Mouse (Mus musculus) hindbrain, embryonic 14.5 days (tissue): Measurements from ENCODE around the gene Nemp2. TPM values are rescaled to one million over a fixed set of nuclear protein-coding genes. Genes with fewer than 3 reads are reported as not detected.
A peak's percentile ranks its signal among the peaks of the same experiment; 100 is the strongest.
"Not testable (repeated sequence)": the region's sequence is repeated elsewhere in the genome, so short reads cannot be mapped to it uniquely, and the experiment has no call there.

Experiments used
- ATAC-seq: fragments of 200-750 bp; cut with Nextera tagmentation; 2 replicates; pipeline ENCODE4 v1.8.0; 2017; ENCODE audit warnings: moderate number of reproducible peaks, mild to moderate bottlenecking, moderate TSS enrichment, moderate library complexity; ENCODE audit not compliant: low FRiP score
- DNase-seq: peaks from one replicate; pipeline ENCODE4 v3.0.0-alpha.2; 2015; ENCODE audit warnings: low spot score
- H3K27ac ChIP-seq: fragments of 300-500 bp; sonication (generic); 2 replicates; pipeline ENCODE4 v1.5.1; 2014; ENCODE audit warnings: mild to moderate bottlenecking, moderate library complexity
- H3K27me3 ChIP-seq: fragments of 300-500 bp; sonication (generic); 2 replicates; pipeline ENCODE4 v1.6.1; 2014; ENCODE audit warnings: mild to moderate bottlenecking, low read length, mixed read lengths; ENCODE audit not compliant: control insufficient read depth, insufficient read depth
- H3K36me3 ChIP-seq: fragments of 300-500 bp; sonication (generic); replicated peaks from 2 replicates; pipeline ENCODE4 v1.6.1; 2014; ENCODE audit not compliant: control insufficient read depth, insufficient read depth
- H3K4me1 ChIP-seq: fragments of 300-500 bp; sonication (generic); replicated peaks from 2 replicates; pipeline ENCODE4 v1.6.1; 2014; ENCODE audit warnings: antibody characterized with exemption, low read length, mixed read lengths; ENCODE audit not compliant: control insufficient read depth, insufficient read depth
- H3K4me2 ChIP-seq: fragments of 300-500 bp; sonication (generic); replicated peaks from 2 replicates; pipeline ENCODE4 v1.6.1; 2014; ENCODE audit warnings: mild to moderate bottlenecking, moderate library complexity
- H3K4me3 ChIP-seq: fragments of 300-500 bp; sonication (generic); replicated peaks from 2 replicates; pipeline ENCODE4 v1.5.1; 2014; ENCODE audit warnings: mild to moderate bottlenecking, low read length
- H3K9ac ChIP-seq: fragments of 300-500 bp; sonication (generic); 2 replicates; pipeline ENCODE4 v1.6.1; 2014
- H3K9me3 ChIP-seq: fragments of 300-500 bp; sonication (generic); 2 replicates; pipeline ENCODE4 v1.6.1; 2016; ENCODE audit warnings: low read length; ENCODE audit not compliant: control insufficient read depth
- WGBS: fragments of 180-500 bp; shearing (Covaris S2); extraction: QIAGEN DNeasy Blood & Tissue Kit; methylation state at CpG from one replicate; pipeline ENCODE4 v1.1.7; 2014; 5-methylcytosine and 5-hydroxymethylcytosine counted together
- polyA plus RNA-seq: library from polyadenylated mRNA; unstranded; fragments of >200 nt; fragmentation: Nextera tagmentation; extraction: Ambion mirVana; gene quantifications from 2 replicates; pipeline ENCODE4 v1.2.1, GENCODE M21; 2014

Gene Nemp2
- polyA plus RNA-seq, 1 experiment from 2014 or later = 7.1 TPM

DNA sequence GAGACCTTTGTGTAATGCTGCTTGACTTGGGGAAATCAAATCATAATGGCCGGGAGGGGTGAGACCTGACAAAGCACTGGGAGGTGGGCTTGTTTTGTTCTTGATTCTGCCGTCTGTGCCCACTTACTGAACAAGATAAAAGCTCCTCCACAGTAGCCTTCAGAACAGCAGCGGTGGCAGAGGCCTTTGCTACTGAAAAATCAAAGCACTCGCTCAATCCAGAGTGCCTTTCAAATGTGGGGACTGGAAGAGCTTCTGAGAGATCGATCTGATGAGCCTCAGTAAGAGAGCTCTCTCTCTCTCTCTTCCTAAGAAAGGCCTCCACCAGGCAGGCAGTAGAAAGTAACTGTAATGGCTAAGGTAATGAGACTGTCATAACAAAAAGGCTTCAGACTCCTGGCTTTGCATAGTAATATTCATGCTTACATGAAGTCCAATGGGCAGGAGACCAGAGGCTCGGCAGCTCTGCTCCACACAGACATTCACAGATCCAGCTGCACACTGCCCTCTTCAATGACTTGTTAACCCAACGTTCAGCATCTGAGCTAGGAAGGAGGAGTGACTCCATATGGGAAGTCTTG lies 38.3 kb downstream of the Nemp2 start:
- Histone ChIP-seq H3K4me3 (no peak overlapping the region), H3K9me3 (0 out of 2 replicates have a peak, but pooled peaks cover 5% of the 10 kb centered on the region), H3K4me2 (no peak overlapping the region), H3K36me3 (no peaks in the 10 kb centered on the region), H3K27me3 (no peaks in the 10 kb centered on the region), H3K4me1 (no peaks in the 10 kb centered on the region), H3K9ac (no peak overlapping the region), H3K27ac (no peak overlapping the region)
- WGBS = 29% methylated on average over 7 of the region's 7 CpGs
- ATAC-seq (no peak), DNase-seq (no peak)

DNA sequence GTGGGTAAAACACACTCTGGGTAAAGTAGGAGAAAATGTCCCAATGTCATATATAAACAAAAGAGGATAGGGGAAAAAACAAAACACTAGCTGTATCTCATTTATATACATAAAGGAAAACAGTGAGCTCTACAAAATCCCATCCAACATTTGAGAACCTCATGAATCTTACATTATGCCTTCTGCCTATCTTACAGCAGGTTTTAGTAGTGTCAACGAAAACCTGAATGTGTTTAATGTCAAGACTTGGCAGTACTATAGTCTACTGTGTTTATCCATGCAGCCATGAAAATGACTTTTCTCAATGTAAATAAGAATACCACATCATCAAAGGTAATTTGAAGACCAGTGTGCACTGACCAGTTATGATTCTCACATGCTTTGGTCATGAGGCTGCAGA lies 39.4 kb downstream of the Nemp2 start:
- Histone ChIP-seq H3K4me2 (no peak overlapping the region), H3K4me1 (no peaks in the 10 kb centered on the region), H3K9me3 (no peaks in the 10 kb centered on the region), H3K4me3 (no peak overlapping the region), H3K27ac (no peak overlapping the region), H3K36me3 (no peaks in the 10 kb centered on the region), H3K27me3 (no peaks in the 10 kb centered on the region), H3K9ac (no peak overlapping the region)
- ATAC-seq (no peak), DNase-seq (no peak)
- 90% methylated on average over 1 of the region's 1 CpGs for WGBS

DNA sequence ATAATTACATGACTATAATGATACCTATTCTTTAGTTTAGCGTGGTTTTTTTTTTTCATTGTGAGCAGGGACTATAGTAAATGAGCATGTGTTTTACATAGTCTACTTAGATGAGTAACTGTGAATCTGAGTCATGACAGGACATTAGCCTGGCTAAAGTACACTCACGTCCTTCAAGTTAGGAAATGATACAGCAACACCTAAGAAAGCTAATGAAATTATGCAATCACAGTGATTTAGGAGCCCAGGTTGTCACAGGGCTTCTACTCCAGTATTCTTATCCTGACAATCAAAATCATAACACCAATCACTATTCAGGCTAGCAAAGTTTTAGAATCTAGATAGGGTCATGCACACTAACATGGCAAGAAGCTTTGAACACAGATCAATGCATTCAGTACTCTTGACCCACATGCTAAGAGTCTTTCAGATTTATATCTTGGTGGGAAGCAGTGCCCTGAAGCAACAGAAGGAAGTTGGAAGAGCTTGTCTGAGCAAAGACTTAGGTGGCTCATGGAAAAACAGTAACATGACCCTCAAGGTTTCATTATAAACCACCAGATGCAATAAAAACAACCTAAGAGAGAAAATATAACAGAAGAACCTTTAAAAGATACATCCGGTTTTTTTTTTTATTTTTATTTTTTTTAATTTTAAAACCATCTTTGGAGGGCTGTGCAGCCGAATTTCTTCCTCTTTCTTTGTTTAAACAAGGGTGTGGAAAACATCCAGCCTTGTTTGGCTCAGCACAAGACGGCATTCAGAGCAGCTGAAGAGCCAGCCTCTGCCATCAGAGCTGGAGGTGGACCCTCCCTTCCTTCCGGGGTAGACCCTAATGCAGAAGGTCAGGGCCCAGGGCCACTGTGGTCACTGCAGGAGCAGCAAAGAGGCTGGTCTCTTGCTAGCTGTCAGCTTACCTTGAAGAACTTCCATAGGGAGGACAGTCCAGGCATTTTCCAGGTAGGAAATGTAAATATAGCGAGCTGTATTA lies 45.4 kb downstream of the Nemp2 start:
- Histone ChIP-seq H3K9ac (no peak overlapping the region), H3K9me3 (no peaks in the 10 kb centered on the region), H3K4me2 (no peak overlapping the region), H3K4me3 (no peak overlapping the region), H3K27ac (no peak overlapping the region), H3K27me3 (no peaks in the 10 kb centered on the region), H3K4me1 (peaks cover 3% of the 10 kb centered on the region; the same call in 1 of the 2 replicates), H3K36me3 (no peaks in the 10 kb centered on the region)
- DNase-seq (no peak), ATAC-seq (peak; percentile 21; the same call in 1 of the 2 replicates)
- WGBS = 77% methylated on average over 7 of the region's 7 CpGs

DNA sequence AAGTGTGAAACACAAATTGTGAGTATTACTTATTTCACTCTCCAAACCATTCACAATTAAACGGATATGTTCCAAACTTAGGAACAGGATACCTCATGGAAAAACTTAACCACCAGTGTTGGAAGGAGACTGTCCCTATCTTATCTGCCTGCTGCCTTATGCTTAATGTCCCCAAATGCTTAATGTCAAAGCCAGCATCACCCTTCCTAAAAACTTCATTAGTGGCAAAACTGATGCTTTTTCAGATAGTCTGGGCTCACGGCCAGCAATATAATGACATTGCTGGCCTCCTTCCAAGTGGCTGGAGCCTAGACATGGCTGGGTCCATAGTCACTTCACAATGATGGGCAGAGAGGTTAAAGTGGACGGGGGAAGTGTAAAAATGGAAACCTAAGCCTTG lies 46.1 kb downstream of the Nemp2 start:
- peak; percentile 50; the same call in 1 of the 2 replicates for ATAC-seq
- Histone ChIP-seq H3K4me2 (no peak overlapping the region), H3K9ac (no peak overlapping the region), H3K4me3 (no peak overlapping the region), H3K36me3 (no peaks in the 10 kb centered on the region), H3K27ac (no peak overlapping the region), H3K9me3 (no peaks in the 10 kb centered on the region), H3K27me3 (no peaks in the 10 kb centered on the region), H3K4me1 (peaks cover 3% of the 10 kb centered on the region; the same call in 1 of the 2 replicates)
- DNase-seq = peak; percentile 68
- 58% methylated on average over 3 of the region's 3 CpGs for WGBS

DNA sequence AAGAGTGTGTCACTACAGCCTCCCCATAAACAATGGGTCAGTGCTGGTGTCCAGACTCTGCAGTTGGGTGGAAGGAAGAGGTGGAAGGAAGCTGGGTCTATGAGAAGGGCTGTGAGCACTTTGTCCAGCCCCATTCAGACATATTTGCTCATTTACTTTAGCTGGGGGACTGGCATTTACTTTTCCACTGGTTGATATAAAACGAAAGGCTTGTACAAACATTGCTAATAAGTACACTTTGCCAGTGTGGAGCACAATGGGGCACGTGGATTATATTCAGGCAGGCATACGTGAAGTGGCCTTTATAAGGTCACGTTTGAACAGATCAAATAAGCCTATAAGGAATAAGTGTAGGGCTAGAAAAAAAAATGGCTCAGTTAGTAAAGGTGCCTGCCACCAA lies 53.0 kb downstream of the Nemp2 start:
- H3K36me3 ChIP-seq = no peaks in the 10 kb centered on the region
- ATAC-seq (no peak), DNase-seq (no peak)
- no peaks in the 10 kb centered on the region for H3K4me1 ChIP-seq
- 88% methylated on average over 4 of the region's 4 CpGs for WGBS
- no peak overlapping the region for H3K27ac ChIP-seq
- no peaks in the 10 kb centered on the region for H3K27me3 ChIP-seq
- no peak overlapping the region for H3K4me2 ChIP-seq
- no peak overlapping the region for H3K9ac ChIP-seq
- no peaks in the 10 kb centered on the region for H3K9me3 ChIP-seq
- no peak overlapping the region for H3K4me3 ChIP-seq

DNA sequence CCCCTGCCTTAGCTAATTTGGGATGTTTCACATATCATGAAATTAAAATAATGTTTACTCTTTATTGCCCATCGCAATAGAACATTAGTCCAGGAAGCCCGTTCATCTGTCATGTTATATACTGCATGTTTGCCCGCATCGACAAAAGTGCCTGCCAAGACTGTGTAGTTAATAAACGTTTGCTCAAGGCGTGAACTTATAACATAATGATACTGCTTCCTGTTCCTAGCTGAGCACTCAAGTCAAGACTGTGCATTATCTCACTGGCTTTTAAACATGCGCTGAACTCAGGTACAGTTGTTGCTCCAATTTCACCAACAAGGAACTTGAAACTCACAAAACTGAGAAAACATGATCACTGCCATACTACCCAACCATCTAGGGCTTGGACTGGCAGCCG lies 57.1 kb downstream of the Nemp2 start:
- 86% methylated on average over 8 of the region's 8 CpGs for WGBS
- ATAC-seq (no peak), DNase-seq (no peak)
- H3K36me3 ChIP-seq = no peaks in the 10 kb centered on the region
- no peak overlapping the region for H3K4me2 ChIP-seq
- no peaks in the 10 kb centered on the region for H3K27me3 ChIP-seq
- no peak overlapping the region for H3K9ac ChIP-seq
- H3K9me3 ChIP-seq = no peaks in the 10 kb centered on the region
- H3K27ac ChIP-seq = no peak overlapping the region
- H3K4me3 ChIP-seq = no peak overlapping the region
- no peaks in the 10 kb centered on the region for H3K4me1 ChIP-seq

DNA sequence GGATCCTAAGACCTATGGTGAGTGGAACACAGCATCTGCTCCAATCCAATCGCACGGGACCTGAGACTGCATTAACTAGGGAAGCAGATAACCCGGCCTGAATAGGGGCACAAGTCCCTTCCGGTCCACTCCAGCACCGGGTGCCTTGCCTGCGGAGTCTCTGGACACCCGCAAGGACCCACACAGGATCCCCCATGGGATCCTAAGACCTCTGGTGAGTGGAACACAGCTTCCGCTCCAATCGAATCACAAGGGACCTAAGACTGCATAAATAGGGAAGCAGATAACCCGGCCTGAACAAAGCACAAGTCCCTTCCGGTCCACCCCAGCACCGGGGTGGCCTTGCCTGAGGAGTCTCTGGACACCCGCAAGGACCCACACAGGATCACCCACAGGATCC lies 64.0 kb downstream of the Nemp2 start:
- not testable (repeated sequence) for H3K4me2 ChIP-seq, H3K27me3 ChIP-seq, H3K4me1 ChIP-seq, H3K4me3 ChIP-seq, H3K9ac ChIP-seq, H3K36me3 ChIP-seq, H3K9me3 ChIP-seq, ATAC-seq, H3K27ac ChIP-seq, DNase-seq
- WGBS = 96% methylated on average over 13 of the region's 13 CpGs

Other genes with a start within 250 kb of the Nemp2 start
- gene Nab1, start 130.0 kb upstream of the Nemp2 start, polyA plus RNA-seq = 10.9 and 13.2 TPM in 2 replicates
- gene Mfsd6, start 96.8 kb downstream of the Nemp2 start, polyA plus RNA-seq = 15.8 and 16.1 TPM in 2 replicates
- 35.1 and 35.7 TPM in 2 replicates for gene Inpp1, start 187.0 kb downstream of the Nemp2 start, polyA plus RNA-seq
- 28.4 and 32.3 TPM in 2 replicates for gene Hibch, start 214.2 kb downstream of the Nemp2 start, polyA plus RNA-seq